Mouse (Mus musculus) liver, postnatal 0 days (tissue): ENCODE data around the gene Msn.

Experiments used
- CTCF ChIP-seq: sonication (generic); IDR thresholded peaks from 2 replicates; pipeline ENCODE4 v1.5.1; 2016; ENCODE audit warnings: antibody characterized with exemption, low read depth
- EP300 ChIP-seq: IDR thresholded peaks from 2 replicates; pipeline ENCODE4 v1.6.1; 2016; ENCODE audit warnings: antibody characterized with exemption, low read depth, mild to moderate bottlenecking

DNA sequence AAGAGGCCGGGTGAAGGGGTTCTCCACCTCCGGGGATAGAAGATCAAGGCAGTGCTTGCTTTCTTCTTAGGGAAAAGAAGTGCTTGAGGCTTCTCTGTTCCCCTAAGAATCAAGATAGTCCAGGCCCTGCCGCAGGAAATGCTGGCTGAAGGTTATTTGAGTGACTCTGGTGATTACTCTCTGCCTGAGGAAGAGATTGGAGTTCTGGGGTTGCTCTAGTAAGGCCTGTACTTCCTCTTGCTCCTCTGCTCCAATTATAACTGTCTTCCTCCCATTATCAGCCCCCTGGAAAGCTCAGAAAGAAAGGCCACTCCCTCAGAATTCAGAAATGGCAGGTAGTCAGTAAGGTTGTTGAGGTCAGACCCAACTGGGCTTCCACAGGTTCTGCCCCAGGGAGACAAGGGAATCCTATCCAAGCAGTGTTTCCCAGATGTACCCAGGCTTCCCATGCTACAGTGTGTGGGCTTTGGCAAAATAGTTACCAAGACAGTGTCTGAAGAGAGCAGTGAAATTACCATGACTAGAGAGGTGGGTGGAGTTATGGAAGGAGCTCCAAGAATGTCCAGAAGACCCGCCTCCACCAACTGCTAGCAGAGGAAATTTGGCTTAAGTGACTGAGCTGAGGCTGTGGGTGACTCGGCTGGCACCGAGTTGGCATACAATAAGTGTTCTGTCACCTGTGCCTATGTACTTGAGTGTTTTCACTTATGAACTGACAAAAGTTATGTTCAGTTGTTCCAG is 39.2 kb downstream of the Msn start:
- no peak for TF ChIP-seq CTCF
- no peak for TF ChIP-seq EP300
